In genomic region chr9:45042947-45043346, GRCm38 (mm10) we compare ENCODE assay signal across 8 mouse cellular contexts. TPM values are rescaled to one million over a fixed set of nuclear protein-coding genes. Genes with fewer than 3 reads are reported as not detected.
DNase-seq lines count a peak whose midpoint lies in the region; ATAC-seq lines count a peak whose summit lies in the region.

No protein-coding gene starts in this region.

- peaks cover 70% of the 10 kb centered on the region for H3K27me3 ChIP-seq in midbrain, embryonic 15.5 days (replicated peaks)
- peaks cover 83% of the 10 kb centered on the region for H3K27me3 ChIP-seq in midbrain, embryonic 13.5 days
- peaks cover 43% of the 10 kb centered on the region for H3K27me3 ChIP-seq in kidney, embryonic 16.5 days (ENCODE audit: insufficient read depth, low read length)
- peaks cover 75% of the 10 kb centered on the region for H3K27me3 ChIP-seq in neural tube, embryonic 13.5 days

- no peaks in the 10 kb centered on the region for H3K9me3 ChIP-seq in midbrain, embryonic 15.5 days
- no peaks in the 10 kb centered on the region for H3K9me3 ChIP-seq in midbrain, embryonic 13.5 days
- no peaks in the 10 kb centered on the region for H3K9me3 ChIP-seq in kidney, embryonic 16.5 days (ENCODE audit: low read length)
- no peaks in the 10 kb centered on the region for H3K9me3 ChIP-seq in neural tube, embryonic 13.5 days

- no peaks in the 10 kb centered on the region for H3K36me3 ChIP-seq in midbrain, embryonic 15.5 days (replicated peaks)
- H3K36me3 ChIP-seq in midbrain, embryonic 13.5 days = no peaks in the 10 kb centered on the region
- no peaks in the 10 kb centered on the region for H3K36me3 ChIP-seq in kidney, embryonic 16.5 days (ENCODE audit: insufficient read depth, low read length)
- no peaks in the 10 kb centered on the region for H3K36me3 ChIP-seq in neural tube, embryonic 13.5 days

- 0 out of 2 replicates have a peak overlapping the region, but pooled peaks have one; percentile 1 for H3K4me3 ChIP-seq in midbrain, embryonic 15.5 days
- no peak overlapping the region for H3K4me3 ChIP-seq in midbrain, embryonic 13.5 days (replicated peaks)
- peak overlapping the region; percentile 48 for H3K4me3 ChIP-seq in kidney, embryonic 16.5 days (ENCODE audit: low read length)
- 0 out of 2 replicates have a peak overlapping the region, but pooled peaks have one; percentile 11 for H3K4me3 ChIP-seq in neural tube, embryonic 13.5 days

- WGBS in midbrain, embryonic 15.5 days = under 1% methylated on average over 10 of the region's 10 CpGs
- under 1% methylated on average over 10 of the region's 10 CpGs for whole genome bisulfite sequencing in midbrain, embryonic 13.5 days
- 2% methylated on average over 10 of the region's 10 CpGs for WGBS in kidney, embryonic 16.5 days
- 1% methylated on average over 10 of the region's 10 CpGs for WGBS in neural tube, embryonic 13.5 days

- no peak for ATAC-seq in CD4-positive, CD25-positive, alpha-beta regulatory T cell, adult 4 months
- no peak for ATAC-seq in midbrain, embryonic 15.5 days (replicated peaks)
- ATAC-seq in midbrain, embryonic 13.5 days = no peak
- ATAC-seq in kidney, embryonic 16.5 days (ENCODE audit: low FRiP score, low TSS enrichment) = peak; percentile 55; the same call in 1 of the 2 replicates
- ATAC-seq in neural tube, embryonic 13.5 days (ENCODE audit: low read depth) = no peak

- peak; percentile 32 for DNase-seq in CD4-positive, CD25-positive, alpha-beta regulatory T cell, adult 2 months (ENCODE audit: low read depth, low spot score)
- DNase-seq in left cerebral cortex, adult 8-10 months (ENCODE audit: low spot score in 2 of 2) = no peak
- DNase-seq in left cerebral cortex, adult 18-20 months (ENCODE audit: low spot score in 2 of 2) = no peak

- H3K4me1 ChIP-seq in midbrain, embryonic 15.5 days = no peaks in the 10 kb centered on the region; the same call in 1 of the 2 replicates
- peaks cover 7% of the 10 kb centered on the region; the same call in 1 of the 2 replicates for H3K4me1 ChIP-seq in midbrain, embryonic 13.5 days (replicated peaks)
- H3K4me1 ChIP-seq in kidney, embryonic 16.5 days (ENCODE audit: insufficient read depth, low read length) = peaks cover 28% of the 10 kb centered on the region
- H3K4me1 ChIP-seq in neural tube, embryonic 13.5 days (replicated peaks) = peaks cover 10% of the 10 kb centered on the region; the same call in 1 of the 2 replicates

- no peak overlapping the region for H3K4me2 ChIP-seq in midbrain, embryonic 15.5 days
- no peak overlapping the region for H3K4me2 ChIP-seq in midbrain, embryonic 13.5 days (replicated peaks)
- peak overlapping the region; percentile 62 for H3K4me2 ChIP-seq in kidney, embryonic 16.5 days (replicated peaks; ENCODE audit: low read depth, low read length)
- H3K4me2 ChIP-seq in neural tube, embryonic 13.5 days = peak overlapping the region; percentile 21; the same call in 1 of the 2 replicates

- H3K27ac ChIP-seq in midbrain, embryonic 15.5 days = no peak overlapping the region
- H3K27ac ChIP-seq in midbrain, embryonic 13.5 days = no peak overlapping the region
- peak overlapping the region; percentile 78 for H3K27ac ChIP-seq in kidney, embryonic 16.5 days (ENCODE audit: low read length)
- H3K27ac ChIP-seq in neural tube, embryonic 13.5 days (replicated peaks) = no peak overlapping the region

- H3K9ac ChIP-seq in midbrain, embryonic 15.5 days = no peak overlapping the region
- H3K9ac ChIP-seq in midbrain, embryonic 13.5 days (replicated peaks) = no peak overlapping the region
- peak overlapping the region; percentile 63 for H3K9ac ChIP-seq in kidney, embryonic 16.5 days (replicated peaks; ENCODE audit: low read length)
- no peak overlapping the region for H3K9ac ChIP-seq in neural tube, embryonic 13.5 days

RNA-seq across cellular contexts. Expression of gene Mpzl2, which starts 3.3 kb away (rescaled TPM):
- polyA plus RNA-seq in CD4-positive, CD25-positive, alpha-beta regulatory T cell, adult 4 months (2017; shearing (Covaris generic)) = under 1 TPM; 0.16 to 0.24 TPM
- polyA plus RNA-seq in midbrain, embryonic 15.5 days (2015; fragmentation: Nextera tagmentation; extraction: Ambion mirVana) = 2.5 and 2.8 TPM in 2 replicates
- polyA plus RNA-seq in midbrain, embryonic 13.5 days (2015; fragmentation: Nextera tagmentation; extraction: Ambion mirVana) = 0.30 and 0.36 TPM in 2 replicates
- polyA plus RNA-seq in kidney, embryonic 16.5 days (2015; fragmentation: Nextera tagmentation; extraction: Ambion mirVana) = 20.3 and 23.4 TPM in 2 replicates
- 0.59 and 1.3 TPM in 2 replicates for polyA plus RNA-seq in neural tube, embryonic 13.5 days (2015; fragmentation: Nextera tagmentation; extraction: Ambion mirVana)
- total RNA-seq in left cerebral cortex, adult 8-10 months (2022) = 1 to 10 TPM; 1.4 to 1.8 (median 1.6) TPM
- total RNA-seq in left cerebral cortex, adult 18-20 months (2021) = 1 to 10 TPM; 1.9 TPM

RNA-seq across cellular contexts. Expression of gene Mpzl3, which starts 12.0 kb away (rescaled TPM):
- 10 to 100 TPM in 1 of 2 experiments, 1 to 10 TPM in 1; 7.5 to 10.8 TPM for polyA plus RNA-seq in CD4-positive, CD25-positive, alpha-beta regulatory T cell, adult 4 months (2017; shearing (Covaris generic))
- polyA plus RNA-seq in midbrain, embryonic 15.5 days (2015; fragmentation: Nextera tagmentation; extraction: Ambion mirVana) = 1.2 TPM in 2 replicates
- polyA plus RNA-seq in midbrain, embryonic 13.5 days (2015; fragmentation: Nextera tagmentation; extraction: Ambion mirVana) = 1.6 TPM in 2 replicates
- 3.2 and 3.7 TPM in 2 replicates for polyA plus RNA-seq in kidney, embryonic 16.5 days (2015; fragmentation: Nextera tagmentation; extraction: Ambion mirVana)
- 0.92 and 1.2 TPM in 2 replicates for polyA plus RNA-seq in neural tube, embryonic 13.5 days (2015; fragmentation: Nextera tagmentation; extraction: Ambion mirVana)
- total RNA-seq in left cerebral cortex, adult 8-10 months (2022) = 1 to 10 TPM; 4.0 to 5.7 (median 5.0) TPM
- total RNA-seq in left cerebral cortex, adult 18-20 months (2021) = 1 to 10 TPM; 4.5 to 5.2 TPM

RNA-seq across cellular contexts. Expression of gene Cd3e, which starts 33.5 kb away (rescaled TPM):
- 1,000 to 10,000 TPM; 1,413 to 1,834 TPM for polyA plus RNA-seq in CD4-positive, CD25-positive, alpha-beta regulatory T cell, adult 4 months (2017; shearing (Covaris generic))
- 0.09 TPM in 1 of 2 replicates, not detected in the other for polyA plus RNA-seq in midbrain, embryonic 15.5 days (2015; fragmentation: Nextera tagmentation; extraction: Ambion mirVana)
- not detected in 2 replicates for polyA plus RNA-seq in midbrain, embryonic 13.5 days (2015; fragmentation: Nextera tagmentation; extraction: Ambion mirVana)
- not detected in 2 replicates for polyA plus RNA-seq in kidney, embryonic 16.5 days (2015; fragmentation: Nextera tagmentation; extraction: Ambion mirVana)
- 0.32 TPM in 1 of 2 replicates, not detected in the other for polyA plus RNA-seq in neural tube, embryonic 13.5 days (2015; fragmentation: Nextera tagmentation; extraction: Ambion mirVana)
- total RNA-seq in left cerebral cortex, adult 8-10 months (2022) = under 1 TPM in 1 of 4 experiments, not detected in 3; 0.19 TPM
- not detected for total RNA-seq in left cerebral cortex, adult 18-20 months (2021)

RNA-seq across cellular contexts. Expression of gene Jaml, which starts 36.0 kb away (rescaled TPM):
- polyA plus RNA-seq in CD4-positive, CD25-positive, alpha-beta regulatory T cell, adult 4 months (2017; shearing (Covaris generic)) = 1 to 10 TPM; 3.8 to 5.3 TPM
- polyA plus RNA-seq in midbrain, embryonic 15.5 days (2015; fragmentation: Nextera tagmentation; extraction: Ambion mirVana) = 0.24 and 0.26 TPM in 2 replicates
- 0.27 and 0.51 TPM in 2 replicates for polyA plus RNA-seq in midbrain, embryonic 13.5 days (2015; fragmentation: Nextera tagmentation; extraction: Ambion mirVana)
- 0.30 TPM in 1 of 2 replicates, not detected in the other for polyA plus RNA-seq in kidney, embryonic 16.5 days (2015; fragmentation: Nextera tagmentation; extraction: Ambion mirVana)
- polyA plus RNA-seq in neural tube, embryonic 13.5 days (2015; fragmentation: Nextera tagmentation; extraction: Ambion mirVana) = 0.20 and 0.23 TPM in 2 replicates
- 1 to 10 TPM in 2 of 4 experiments, under 1 TPM in 1, not detected in 1; 0.74 to 1.5 (median 1.4) TPM for total RNA-seq in left cerebral cortex, adult 8-10 months (2022)
- 1 to 10 TPM in 1 of 2 experiments, under 1 TPM in 1; 0.35 to 1.3 TPM for total RNA-seq in left cerebral cortex, adult 18-20 months (2021)

Comparison
In these comparisons a context has a peak if more than half of its experiments do, and no peak if none do; other contexts are left out.
1. H3K4me2 ChIP-seq: peak in kidney, embryonic 16.5 days (single experiment) and neural tube, embryonic 13.5 days (single experiment); none in midbrain, embryonic 15.5 days (single experiment) and midbrain, embryonic 13.5 days (single experiment).
2. RNA of gene Cd3e, which starts 33.5 kb away (polyA plus RNA-seq): 1,413 to 1,834 TPM in CD4-positive, CD25-positive, alpha-beta regulatory T cell, adult 4 months; 0.32 TPM in neural tube, embryonic 13.5 days, 0.09 TPM in midbrain, embryonic 15.5 days, not detected in kidney, embryonic 16.5 days and not detected in midbrain, embryonic 13.5 days; every median in the first group is over 1,000 times any median in the second.